Mouse (Mus musculus): ENCODE measurements around the gene Dtx4.

GRCm38 (mm10) chr19:12488205-12488966 is 12.9 kb downstream of the Dtx4 start:
- TF ChIP-seq CTCF (IDR thresholded peaks at IDR 0.05) (peak; percentile 70), POLR2A (IDR thresholded peaks at IDR 0.05; ENCODE audit: insufficient read depth, low read depth, low read length) (no peak), EP300 (IDR thresholded peaks at IDR 0.05; ENCODE audit: insufficient read depth, low read depth, low read length) (no peak)

Data from heart, adult 2 months (tissue).